Mouse (Mus musculus): Measurements from ENCODE around the gene Pak7. TPM values are rescaled to one million over a fixed set of nuclear protein-coding genes. Genes with fewer than 3 reads are reported as not detected.

Gene Pak7
- polyA plus RNA-seq, 1 experiment: not detected

GRCm38 (mm10) chr2:136121867-136122266 is 265.9 kb downstream of the Pak7 start:
- no peaks in the 10 kb centered on the region for H3K36me3 ChIP-seq (ENCODE audit: control insufficient read depth, insufficient read depth)
- no peak overlapping the region for H3K4me3 ChIP-seq (ENCODE audit: insufficient read depth, poor library complexity, severe bottlenecking)
- H3K79me2 ChIP-seq (ENCODE audit: control insufficient read depth, insufficient read depth): no peaks in the 10 kb centered on the region
- H3K27me3 ChIP-seq (ENCODE audit: control insufficient read depth, insufficient read depth, insufficient read length): no peaks in the 10 kb centered on the region
- H3ac ChIP-seq (ENCODE audit: control insufficient read depth, insufficient read length, low read depth): no peak overlapping the region
- no peaks in the 10 kb centered on the region for H3K79me3 ChIP-seq (ENCODE audit: low read depth)
- TF ChIP-seq CTCF (IDR thresholded peaks at IDR 0.05; ENCODE audit: control insufficient read depth, insufficient read depth, insufficient read length): no peak
- no peak for TF ChIP-seq FOSL1 (IDR thresholded peaks at IDR 0.05; ENCODE audit: insufficient read depth, low read length, poor library complexity, severe bottlenecking)
- no peak for TF ChIP-seq MYOG (IDR thresholded peaks at IDR 0.05; ENCODE audit: control insufficient read depth, extremely low read depth, insufficient read length)
- TF ChIP-seq CEBPB (IDR thresholded peaks at IDR 0.05; ENCODE audit: low read depth): no peak

- TF ChIP-seq CTCF (IDR thresholded peaks at IDR 0.05; ENCODE audit: control insufficient read depth, insufficient read depth, insufficient read length) (no peak), USF1 (IDR thresholded peaks at IDR 0.05; ENCODE audit: low read depth) (no peak), MYOD1 (IDR thresholded peaks at IDR 0.05; ENCODE audit: control insufficient read depth, insufficient read length, low read depth) (no peak), FOSL1 (IDR thresholded peaks at IDR 0.05; ENCODE audit: insufficient read depth, low read length, poor library complexity, severe bottlenecking) (no peak), CEBPB (IDR thresholded peaks at IDR 0.05; ENCODE audit: low read depth) (no peak), MAX (IDR thresholded peaks at IDR 0.05) (no peak), MYOG (IDR thresholded peaks at IDR 0.05; ENCODE audit: control insufficient read depth, extremely low read depth, insufficient read length) (no peak)
- H3ac ChIP-seq (ENCODE audit: control insufficient read depth, insufficient read length, low read depth): no peak overlapping the region
- H3K27me3 ChIP-seq (ENCODE audit: control insufficient read depth, insufficient read depth, insufficient read length): no peaks in the 10 kb centered on the region
- H3K79me3 ChIP-seq (ENCODE audit: low read depth): no peaks in the 10 kb centered on the region
- no peaks in the 10 kb centered on the region for H3K79me2 ChIP-seq (ENCODE audit: control insufficient read depth, insufficient read depth)
- no peak overlapping the region for H3K4me3 ChIP-seq (ENCODE audit: insufficient read depth, poor library complexity, severe bottlenecking)
- no peaks in the 10 kb centered on the region for H3K36me3 ChIP-seq (ENCODE audit: control insufficient read depth, insufficient read depth)
Observed at GRCm38 (mm10) chr2:136118006-136118405, 269.8 kb downstream of the Pak7 start.

GRCm38 (mm10) chr2:136113374-136113773 is 274.4 kb downstream of the Pak7 start:
- TF ChIP-seq USF1 (IDR thresholded peaks at IDR 0.05; ENCODE audit: low read depth) (no peak), MYOG (IDR thresholded peaks at IDR 0.05; ENCODE audit: control insufficient read depth, extremely low read depth, insufficient read length) (no peak), MAX (IDR thresholded peaks at IDR 0.05) (no peak), CTCF (IDR thresholded peaks at IDR 0.05; ENCODE audit: control insufficient read depth, insufficient read depth, insufficient read length) (no peak), MYOD1 (IDR thresholded peaks at IDR 0.05; ENCODE audit: control insufficient read depth, insufficient read length, low read depth) (no peak), FOSL1 (IDR thresholded peaks at IDR 0.05; ENCODE audit: insufficient read depth, low read length, poor library complexity, severe bottlenecking) (no peak), CEBPB (IDR thresholded peaks at IDR 0.05; ENCODE audit: low read depth) (no peak)
- H3K36me3 ChIP-seq (ENCODE audit: control insufficient read depth, insufficient read depth): no peaks in the 10 kb centered on the region
- H3K27me3 ChIP-seq (ENCODE audit: control insufficient read depth, insufficient read depth, insufficient read length): no peaks in the 10 kb centered on the region
- H3K4me3 ChIP-seq (ENCODE audit: insufficient read depth, poor library complexity, severe bottlenecking): no peak overlapping the region
- H3ac ChIP-seq (ENCODE audit: control insufficient read depth, insufficient read length, low read depth): no peak overlapping the region
- no peaks in the 10 kb centered on the region for H3K79me3 ChIP-seq (ENCODE audit: low read depth)
- no peaks in the 10 kb centered on the region for H3K79me2 ChIP-seq (ENCODE audit: control insufficient read depth, insufficient read depth)

GRCm38 (mm10) chr2:136109038-136109363 is 278.8 kb downstream of the Pak7 start:
- Histone ChIP-seq H3K36me3 (ENCODE audit: control insufficient read depth, insufficient read depth) (no peaks in the 10 kb centered on the region), H3K79me2 (ENCODE audit: control insufficient read depth, insufficient read depth) (no peaks in the 10 kb centered on the region), H3K4me3 (ENCODE audit: insufficient read depth, poor library complexity, severe bottlenecking) (no peak overlapping the region), H3K79me3 (ENCODE audit: low read depth) (no peaks in the 10 kb centered on the region), H3K27me3 (ENCODE audit: control insufficient read depth, insufficient read depth, insufficient read length) (no peaks in the 10 kb centered on the region), H3ac (ENCODE audit: control insufficient read depth, insufficient read length, low read depth) (no peak overlapping the region)
- no peak for TF ChIP-seq USF1 (IDR thresholded peaks at IDR 0.05; ENCODE audit: low read depth)
- no peak for TF ChIP-seq CTCF (IDR thresholded peaks at IDR 0.05; ENCODE audit: control insufficient read depth, insufficient read depth, insufficient read length)
- TF ChIP-seq MYOG (IDR thresholded peaks at IDR 0.05; ENCODE audit: control insufficient read depth, extremely low read depth, insufficient read length): no peak
- TF ChIP-seq FOSL1 (IDR thresholded peaks at IDR 0.05; ENCODE audit: insufficient read depth, low read length, poor library complexity, severe bottlenecking): no peak
- TF ChIP-seq CEBPB (IDR thresholded peaks at IDR 0.05; ENCODE audit: low read depth): no peak
- no peak for TF ChIP-seq MAX (IDR thresholded peaks at IDR 0.05)

- no peaks in the 10 kb centered on the region for H3K36me3 ChIP-seq (ENCODE audit: control insufficient read depth, insufficient read depth)
- no peak overlapping the region for H3ac ChIP-seq (ENCODE audit: control insufficient read depth, insufficient read length, low read depth)
- H3K27me3 ChIP-seq (ENCODE audit: control insufficient read depth, insufficient read depth, insufficient read length): no peaks in the 10 kb centered on the region
- no peak for TF ChIP-seq FOSL1 (IDR thresholded peaks at IDR 0.05; ENCODE audit: insufficient read depth, low read length, poor library complexity, severe bottlenecking)
- TF ChIP-seq CEBPB (IDR thresholded peaks at IDR 0.05; ENCODE audit: low read depth): no peak
- no peak for TF ChIP-seq USF1 (IDR thresholded peaks at IDR 0.05; ENCODE audit: low read depth)
- TF ChIP-seq CTCF (IDR thresholded peaks at IDR 0.05; ENCODE audit: control insufficient read depth, insufficient read depth, insufficient read length): no peak
- TF ChIP-seq MYOG (IDR thresholded peaks at IDR 0.05; ENCODE audit: control insufficient read depth, extremely low read depth, insufficient read length): no peak
- no peak for TF ChIP-seq MAX (IDR thresholded peaks at IDR 0.05)
- no peak for TF ChIP-seq MYOD1 (IDR thresholded peaks at IDR 0.05; ENCODE audit: control insufficient read depth, insufficient read length, low read depth)
- no peak overlapping the region for H3K4me3 ChIP-seq (ENCODE audit: insufficient read depth, poor library complexity, severe bottlenecking)
- no peaks in the 10 kb centered on the region for H3K79me2 ChIP-seq (ENCODE audit: control insufficient read depth, insufficient read depth)
- H3K79me3 ChIP-seq (ENCODE audit: low read depth): no peaks in the 10 kb centered on the region
Observed at GRCm38 (mm10) chr2:136108124-136109037, 279.4 kb downstream of the Pak7 start.
